Mouse (Mus musculus) leukemia stem cell, adult 10-12 weeks (primary cell): ENCODE measurements around the gene Hmgcs1. TPM values are rescaled to one million over a fixed set of nuclear protein-coding genes. Genes with fewer than 3 reads are reported as not detected.

Experiments
- polyA plus RNA-seq: library from polyadenylated mRNA; stranded (reverse); fragments of >175 nt; gene quantifications from 2 replicates; pipeline ENCODE4 v1.2.3, GENCODE M21; 2012; ENCODE audit warnings: low replicate concordance

The Hmgcs1 gene
- polyA plus RNA-seq = 0.79 and 2.1 TPM in 2 replicates

GRCm38 (mm10) chr13:119690039-119690728 lies at the start of gene Hmgcs1:
TSS of gene Hmgcs1 (plus strand) at chr13:119690379.

DNA sequence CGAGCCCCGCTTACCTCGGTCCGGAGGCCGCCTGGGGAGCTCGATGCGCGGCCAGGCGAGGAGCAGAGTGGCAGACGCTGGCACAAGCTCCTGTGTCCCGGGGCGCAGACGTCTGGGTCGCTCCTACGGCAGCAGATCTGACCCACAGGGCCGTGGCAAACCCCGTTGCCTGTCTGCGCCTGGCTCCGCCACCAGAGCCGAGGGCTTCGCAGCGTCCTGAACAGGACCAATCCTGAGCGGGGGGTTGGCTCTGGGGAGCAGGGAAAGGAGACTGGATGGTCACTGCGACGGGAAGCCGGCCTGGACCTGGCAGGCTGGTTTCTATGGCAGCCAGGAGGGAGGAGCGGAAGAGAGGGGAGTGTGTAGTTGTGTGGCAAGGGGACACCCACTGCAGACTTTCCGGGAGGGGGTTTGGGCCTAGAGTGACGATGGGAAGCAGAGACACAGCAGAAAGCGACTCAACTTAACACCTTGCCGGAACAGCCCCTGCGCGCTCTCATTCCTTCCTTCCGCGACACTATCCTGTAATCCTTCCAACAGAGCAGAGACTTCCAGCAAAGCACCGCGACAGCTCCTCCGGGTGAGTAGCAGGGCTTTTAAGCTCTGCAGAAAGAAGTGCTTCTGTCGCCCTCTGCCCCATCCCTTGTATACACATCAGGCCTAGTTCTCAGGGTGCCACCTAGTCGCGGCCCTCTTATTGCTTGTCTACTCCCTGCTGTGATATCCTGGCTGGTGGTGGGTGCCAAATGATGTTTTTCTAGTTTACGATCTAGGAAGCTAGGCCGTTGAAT lies 65.7 kb downstream of the Hmgcs1 start, which contains the start of gene Nim1k:
Nim1k (minus strand) TSS at position 202 of the 791 bp plus-strand sequence.

Other genes with a start within 250 kb of the Hmgcs1 start
- gene 4833420G17Rik, start 227.6 kb upstream of the Hmgcs1 start, polyA plus RNA-seq = 2.1 and 9.1 TPM in 2 replicates
- 0.89 and 2.7 TPM in 2 replicates for gene Tmem267, start 202.3 kb upstream of the Hmgcs1 start, polyA plus RNA-seq
- 2.3 and 3.0 TPM in 2 replicates for gene 3110070M22Rik, start 202.0 kb upstream of the Hmgcs1 start, polyA plus RNA-seq
- not detected in 2 replicates for gene Ccl28, start 66.6 kb upstream of the Hmgcs1 start, polyA plus RNA-seq
- gene Nim1k, start 65.5 kb downstream of the Hmgcs1 start, polyA plus RNA-seq = 0.06 TPM in 1 of 2 replicates, not detected in the other
- gene Zfp131, start 100.5 kb downstream of the Hmgcs1 start, polyA plus RNA-seq = 99.1 and 136 TPM in 2 replicates
- gene AF067063, start 139.8 kb downstream of the Hmgcs1 start, polyA plus RNA-seq = not detected in 2 replicates
- gene D13Ertd608e, start 145.6 kb downstream of the Hmgcs1 start, polyA plus RNA-seq = not detected in 2 replicates
- not detected in 2 replicates for gene Tcstv1, start 204.4 kb downstream of the Hmgcs1 start, polyA plus RNA-seq
- gene Gm21761, start 238.9 kb downstream of the Hmgcs1 start, polyA plus RNA-seq = not detected in 2 replicates